Mouse (Mus musculus): ENCODE measurements around the gene Erbb4. TPM values are rescaled to one million over a fixed set of nuclear protein-coding genes. Genes with fewer than 3 reads are reported as not detected.

Gene Erbb4
- polyA plus RNA-seq, 1 experiment from 2014 or later, result 0.65 TPM

- Histone ChIP-seq H3K4me1 (replicated peaks) (0 out of 2 replicates have a peak, but pooled peaks cover 2% of the 10 kb centered on the region), H3K9ac (replicated peaks) (no peak overlapping the region), H3K4me2 (no peak overlapping the region), H3K36me3 (no peaks in the 10 kb centered on the region), H3K27ac (no peak overlapping the region), H3K4me3 (replicated peaks) (no peak overlapping the region), H3K27me3 (no peaks in the 10 kb centered on the region), H3K9me3 (no peaks in the 10 kb centered on the region)
- WGBS, result 72% methylated on average over 6 of the region's 6 CpGs
- no peak for ATAC-seq (ENCODE audit: insufficient number of reproducible peaks, insufficient read depth, low FRiP score, low TSS enrichment, low read depth)
Measured at GRCm38 (mm10) chr1:68049856-68050255, 1058.0 kb downstream of the Erbb4 start.

DNA sequence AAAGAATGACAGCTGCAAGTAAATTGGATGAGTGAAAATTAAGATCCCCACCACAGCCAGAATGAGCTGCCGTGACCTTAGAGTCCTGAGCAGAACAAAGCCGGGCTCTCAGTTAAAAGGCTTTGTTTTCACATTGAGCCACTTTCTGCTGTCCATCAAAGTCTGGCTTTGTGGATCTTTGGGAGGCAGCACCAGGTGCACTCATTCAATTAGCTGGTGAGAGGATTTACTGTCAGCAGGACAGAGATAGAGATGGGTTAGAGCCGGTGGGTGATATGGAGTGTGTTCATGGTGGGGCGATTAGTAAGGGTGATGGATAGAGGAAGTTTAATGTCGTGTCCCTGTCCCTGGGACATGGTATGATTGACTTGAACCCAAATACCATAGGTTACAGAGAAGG, 1060.7 kb downstream of the Erbb4 start:
- Histone ChIP-seq H3K27me3 (no peaks in the 10 kb centered on the region), H3K4me1 (replicated peaks) (0 out of 2 replicates have a peak, but pooled peaks cover 2% of the 10 kb centered on the region), H3K36me3 (no peaks in the 10 kb centered on the region), H3K4me2 (peak overlapping the region; percentile 54), H3K4me3 (replicated peaks) (peak overlapping the region; percentile 34; the same call in 1 of the 2 replicates), H3K9me3 (no peaks in the 10 kb centered on the region), H3K27ac (no peak overlapping the region), H3K9ac (replicated peaks) (no peak overlapping the region)
- ATAC-seq (ENCODE audit: insufficient number of reproducible peaks, insufficient read depth, low FRiP score, low TSS enrichment, low read depth), result no peak
- 15% methylated on average over 5 of the region's 5 CpGs for WGBS

- Histone ChIP-seq H3K9ac (replicated peaks) (no peak overlapping the region), H3K4me3 (replicated peaks) (peak overlapping the region; percentile 34), H3K27me3 (no peaks in the 10 kb centered on the region), H3K9me3 (no peaks in the 10 kb centered on the region), H3K36me3 (no peaks in the 10 kb centered on the region), H3K4me2 (peak overlapping the region; percentile 54), H3K4me1 (replicated peaks) (0 out of 2 replicates have a peak, but pooled peaks cover 2% of the 10 kb centered on the region), H3K27ac (no peak overlapping the region)
- 8% methylated on average over 7 of the region's 7 CpGs for WGBS
- no peak for ATAC-seq (ENCODE audit: insufficient number of reproducible peaks, insufficient read depth, low FRiP score, low TSS enrichment, low read depth)
Measured at GRCm38 (mm10) chr1:68046551-68046970, 1061.3 kb downstream of the Erbb4 start.

- no peak for ATAC-seq (ENCODE audit: insufficient number of reproducible peaks, insufficient read depth, low FRiP score, low TSS enrichment, low read depth)
Measured at GRCm38 (mm10) chr1:68024086-68024940, 1083.5 kb downstream of the Erbb4 start.

GRCm38 (mm10) chr1:68020020-68020419, 1087.8 kb downstream of the Erbb4 start:
- 85% methylated on average over 1 of the region's 1 CpGs for WGBS
- H3K27ac ChIP-seq, result no peak overlapping the region
- no peaks in the 10 kb centered on the region for H3K36me3 ChIP-seq
- H3K4me2 ChIP-seq, result no peak overlapping the region
- no peak overlapping the region for H3K4me3 ChIP-seq (replicated peaks)
- H3K27me3 ChIP-seq, result no peaks in the 10 kb centered on the region
- no peaks in the 10 kb centered on the region for H3K4me1 ChIP-seq (replicated peaks)
- H3K9ac ChIP-seq (replicated peaks), result no peak overlapping the region
- ATAC-seq (ENCODE audit: insufficient number of reproducible peaks, insufficient read depth, low FRiP score, low TSS enrichment, low read depth), result no peak
- no peaks in the 10 kb centered on the region for H3K9me3 ChIP-seq

More at GRCm38 (mm10) chr1:68024086-68024940, 1083.5 kb downstream of the Erbb4 start:
- H3K27ac ChIP-seq, result no peak overlapping the region
- no peaks in the 10 kb centered on the region for H3K4me1 ChIP-seq (replicated peaks)
- no peaks in the 10 kb centered on the region for H3K36me3 ChIP-seq
- no peaks in the 10 kb centered on the region for H3K27me3 ChIP-seq
- no peak overlapping the region for H3K9ac ChIP-seq (replicated peaks)
- no peak overlapping the region for H3K4me3 ChIP-seq (replicated peaks)
- no peak overlapping the region for H3K4me2 ChIP-seq
- no peaks in the 10 kb centered on the region for H3K9me3 ChIP-seq

DNA sequence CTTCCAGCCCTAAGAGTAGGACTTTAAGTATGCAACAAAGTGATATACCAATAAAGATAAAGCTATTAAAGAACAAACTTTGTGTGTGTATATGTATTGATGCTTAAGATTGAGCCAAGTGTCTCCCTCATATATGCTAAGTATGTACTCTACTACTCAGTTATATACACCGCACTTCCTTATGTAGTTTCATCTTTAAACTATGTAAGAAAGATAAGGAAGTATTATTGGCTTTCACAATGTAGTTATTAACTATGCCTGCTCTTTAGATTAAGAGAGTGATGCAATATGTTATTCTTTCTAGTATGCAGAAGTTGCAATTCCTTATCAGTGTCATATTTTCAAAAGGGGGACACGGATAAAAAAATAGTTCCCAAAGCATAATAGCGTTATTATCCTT, 1088.2 kb downstream of the Erbb4 start:
- ATAC-seq (ENCODE audit: insufficient number of reproducible peaks, insufficient read depth, low FRiP score, low TSS enrichment, low read depth), result no peak
- WGBS, result 89% methylated on average over 3 of the region's 3 CpGs

More for the DNA sequence above, 1088.2 kb downstream of the Erbb4 start:
- Histone ChIP-seq H3K36me3 (no peaks in the 10 kb centered on the region), H3K9ac (replicated peaks) (no peak overlapping the region), H3K4me1 (replicated peaks) (no peaks in the 10 kb centered on the region), H3K27ac (no peak overlapping the region), H3K27me3 (no peaks in the 10 kb centered on the region), H3K9me3 (no peaks in the 10 kb centered on the region), H3K4me2 (no peak overlapping the region), H3K4me3 (replicated peaks) (no peak overlapping the region)
